In the genomic region with DNA sequence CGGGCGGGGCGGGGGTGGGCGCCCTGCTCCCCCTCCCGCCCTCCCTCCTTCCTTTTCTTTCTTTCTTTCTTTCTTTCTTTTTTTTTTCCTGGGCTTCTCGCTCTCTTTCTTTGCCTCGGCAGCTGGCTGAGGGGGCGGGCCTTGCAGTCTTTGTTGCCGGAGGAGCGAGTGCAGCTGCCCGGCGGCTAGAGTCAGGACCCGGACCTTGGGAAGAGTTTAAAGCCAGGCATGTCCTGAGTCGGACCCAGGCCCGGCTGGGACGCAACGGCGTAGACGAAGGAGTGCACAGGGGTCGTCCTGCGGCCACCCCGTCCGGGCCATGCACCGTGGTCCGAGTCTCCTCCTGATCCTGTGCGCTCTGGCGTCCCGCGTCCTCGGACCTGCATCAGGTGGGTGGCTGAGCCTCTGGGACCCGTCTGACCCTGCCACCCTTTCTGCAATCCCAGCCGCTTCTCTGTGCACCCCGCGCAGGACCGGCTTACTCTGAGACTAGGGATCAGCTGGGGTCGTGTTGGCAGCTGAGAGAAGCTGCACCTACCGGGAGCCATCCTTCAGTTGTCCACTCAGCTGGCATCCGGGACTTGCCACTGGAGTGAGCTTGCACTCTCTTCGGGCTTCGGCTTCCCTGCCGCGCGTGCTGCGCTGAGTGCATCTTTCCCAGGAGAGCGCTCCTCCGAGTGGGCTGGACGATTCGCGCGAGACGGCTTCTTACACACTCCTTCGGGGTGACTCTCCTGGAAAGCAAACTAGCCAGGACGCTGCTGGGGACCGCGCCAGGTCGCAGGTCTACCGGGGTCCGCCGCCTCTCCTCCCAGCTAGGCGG, we compare ENCODE assay signal across 8 mouse cellular contexts. TPM values are rescaled to one million over a fixed set of nuclear protein-coding genes. Genes with fewer than 3 reads are reported as not detected.
DNase-seq lines count a peak whose midpoint lies in the region; ATAC-seq and TF ChIP-seq lines count a peak whose summit lies in the region.

A gene (plus strand): TSS at position 144 of the 823 bp plus-strand sequence.

- peak; percentile 39 for DNase-seq in urinary bladder, postnatal 14 days (ENCODE audit: low spot score)
- DNase-seq in urinary bladder, adult 2 months (ENCODE audit: low spot score) = no peak
- DNase-seq in embryo, embryonic 9.5 days (ENCODE audit: extremely low spot score) = peak; percentile 74
- DNase-seq in lung, embryonic 14.5 days = peak; percentile 84
- DNase-seq in layer of hippocampus, adult 18-20 months (ENCODE audit: low spot score in 2 of 2) = no peak

- no peak for TF ChIP-seq POLR2A in olfactory bulb, adult 2 months (IDR thresholded peaks at IDR 0.05; ENCODE audit: insufficient read depth, low read depth, low read length)

- peak; percentile 2; the same call in 1 of the 2 replicates for TF ChIP-seq CTCF in lung, embryonic 14.5 days (IDR thresholded peaks at IDR 0.05; ENCODE audit: low read depth)
- no peak for TF ChIP-seq CTCF in olfactory bulb, adult 2 months (IDR thresholded peaks at IDR 0.05; ENCODE audit: insufficient read depth, low read depth, low read length)

- peak within 1 kb of the TSS; percentile 94 for H3K4me2 ChIP-seq in heart, embryonic 13.5 days
- H3K4me2 ChIP-seq in kidney, embryonic 16.5 days (replicated peaks; ENCODE audit: low read depth, low read length) = peak within 1 kb of the TSS; percentile 63
- peak within 1 kb of the TSS; percentile 92 for H3K4me2 ChIP-seq in lung, embryonic 14.5 days

- H3K9me3 ChIP-seq in heart, embryonic 13.5 days = 0 out of 2 replicates have a peak, but pooled peaks cover 8% of the 10 kb centered on the region
- H3K9me3 ChIP-seq in kidney, embryonic 16.5 days (ENCODE audit: low read length) = no peaks in the 10 kb centered on the region
- H3K9me3 ChIP-seq in lung, embryonic 14.5 days (ENCODE audit: low read depth, low read length) = peaks cover 3% of the 10 kb centered on the region; the same call in 1 of the 2 replicates

- H3K4me1 ChIP-seq in heart, embryonic 13.5 days = peaks cover 24% of the 10 kb centered on the region
- H3K4me1 ChIP-seq in kidney, embryonic 16.5 days (ENCODE audit: insufficient read depth, low read length) = peaks cover 10% of the 10 kb centered on the region; the same call in 1 of the 2 replicates
- no peaks in the 10 kb centered on the region for H3K4me1 ChIP-seq in lung, embryonic 14.5 days (ENCODE audit: insufficient read depth)
- H3K4me1 ChIP-seq in olfactory bulb, adult 2 months (ENCODE audit: control insufficient read depth, insufficient read depth, low read length) = peaks cover 14% of the 10 kb centered on the region

- H3K4me3 ChIP-seq in heart, embryonic 13.5 days = peak within 1 kb of the TSS; percentile 77
- peak within 1 kb of the TSS; percentile 52 for H3K4me3 ChIP-seq in kidney, embryonic 16.5 days (ENCODE audit: low read length)
- H3K4me3 ChIP-seq in lung, embryonic 14.5 days (ENCODE audit: low read depth, low read length) = peak within 1 kb of the TSS; percentile 74
- peak within 1 kb of the TSS; percentile 68 for H3K4me3 ChIP-seq in olfactory bulb, adult 2 months (ENCODE audit: insufficient read depth, low read depth, low read length)

- peak within 1 kb of the TSS; percentile 46 for H3K27ac ChIP-seq in heart, embryonic 13.5 days (replicated peaks)
- peak within 1 kb of the TSS; percentile 41; the same call in 1 of the 2 replicates for H3K27ac ChIP-seq in kidney, embryonic 16.5 days (ENCODE audit: low read length)
- H3K27ac ChIP-seq in lung, embryonic 14.5 days (ENCODE audit: low read depth) = peak within 1 kb of the TSS; percentile 86
- H3K27ac ChIP-seq in olfactory bulb, adult 2 months (ENCODE audit: insufficient read depth, low read depth, low read length) = no peak within 1 kb of the TSS

- H3K36me3 ChIP-seq in heart, embryonic 13.5 days = peaks cover under 1% of the 10 kb centered on the region; the same call in 1 of the 2 replicates
- no peaks in the 10 kb centered on the region for H3K36me3 ChIP-seq in kidney, embryonic 16.5 days (ENCODE audit: insufficient read depth, low read length)
- no peaks in the 10 kb centered on the region for H3K36me3 ChIP-seq in lung, embryonic 14.5 days (ENCODE audit: insufficient read depth)

- no peaks in the 10 kb centered on the region; the same call in 1 of the 2 replicates for H3K27me3 ChIP-seq in heart, embryonic 13.5 days (replicated peaks)
- no peaks in the 10 kb centered on the region for H3K27me3 ChIP-seq in kidney, embryonic 16.5 days (ENCODE audit: insufficient read depth, low read length)
- H3K27me3 ChIP-seq in lung, embryonic 14.5 days (ENCODE audit: insufficient read depth, low read length) = no peaks in the 10 kb centered on the region

- WGBS in heart, embryonic 13.5 days = under 1% methylated on average over 52 of the region's 60 CpGs
- WGBS in kidney, embryonic 16.5 days = under 1% methylated on average over 54 of the region's 60 CpGs
- under 1% methylated on average over 51 of the region's 60 CpGs for WGBS in lung, embryonic 14.5 days
- under 1% methylated on average over 58 of the region's 60 CpGs for WGBS in olfactory bulb, adult 2 months

- H3K9ac ChIP-seq in heart, embryonic 13.5 days = peak within 1 kb of the TSS; percentile 79
- H3K9ac ChIP-seq in kidney, embryonic 16.5 days (replicated peaks; ENCODE audit: low read length) = peak within 1 kb of the TSS; percentile 51
- peak within 1 kb of the TSS; percentile 74 for H3K9ac ChIP-seq in lung, embryonic 14.5 days

- peak; percentile 42 for ATAC-seq in heart, embryonic 13.5 days (ENCODE audit: extremely low read depth, insufficient number of reproducible peaks, low FRiP score, low TSS enrichment)
- peak; percentile 81 for ATAC-seq in kidney, embryonic 16.5 days (ENCODE audit: low FRiP score, low TSS enrichment)
- ATAC-seq in lung, embryonic 14.5 days (ENCODE audit: insufficient read depth) = peak; percentile 78

RNA-seq across cellular contexts. Expression of the gene that starts here (rescaled TPM):
- 5.9 and 6.4 TPM in 2 replicates for polyA plus RNA-seq in urinary bladder, adult 2 months (2012; rRNA removed)
- polyA plus RNA-seq in heart, embryonic 13.5 days (2015; fragmentation: Nextera tagmentation; extraction: Ambion mirVana) = 6.8 and 7.9 TPM in 2 replicates
- polyA plus RNA-seq in kidney, embryonic 16.5 days (2015; fragmentation: Nextera tagmentation; extraction: Ambion mirVana) = 16.5 and 17.5 TPM in 2 replicates
- polyA plus RNA-seq in lung, embryonic 14.5 days (2014; fragmentation: Nextera tagmentation; extraction: Ambion mirVana) = 23.8 and 30.4 TPM in 2 replicates
- not detected in 2 replicates for polyA plus RNA-seq in olfactory bulb, adult 2 months (2012; ENCODE audit: insufficient read depth, insufficient read length, low replicate concordance, missing spikeins)
- total RNA-seq in layer of hippocampus, adult 18-20 months (2021) = under 1 TPM; 0.32 to 0.36 TPM

Comparison
In these comparisons a context has a peak if more than half of its experiments do, and no peak if none do; other contexts are left out.
1. DNase-seq: peak in urinary bladder, postnatal 14 days (single experiment), embryo, embryonic 9.5 days (single experiment) and lung, embryonic 14.5 days (single experiment); none in urinary bladder, adult 2 months (single experiment) and layer of hippocampus, adult 18-20 months (0 of 2).
2. Peak in every context shown above with its lines, with median percentiles within 50 percentile points of each other: ATAC-seq, H3K4me2 ChIP-seq, H3K4me3 ChIP-seq and H3K9ac ChIP-seq.